Mouse (Mus musculus) heart, embryonic 16.5 days (tissue): ENCODE measurements around the gene Ptrh2. TPM values are rescaled to one million over a fixed set of nuclear protein-coding genes. Genes with fewer than 3 reads are reported as not detected.

Source experiments
- ATAC-seq: fragments of 200-750 bp; cut with Nextera tagmentation; replicated peaks from 2 replicates; pipeline ENCODE4 v1.8.0; 2017; ENCODE audit warnings: moderate number of reproducible peaks; ENCODE audit not compliant: insufficient read depth, low FRiP score; ENCODE audit errors: extremely low read depth
- H3K27ac ChIP-seq: fragments of 300-500 bp; sonication (generic); 2 replicates; pipeline ENCODE4 v1.5.1; 2014; ENCODE audit warnings: mild to moderate bottlenecking, low read length, control low read depth, moderate library complexity
- H3K27me3 ChIP-seq: fragments of 300-500 bp; sonication (generic); 2 replicates; pipeline ENCODE4 v1.6.1; 2014; ENCODE audit warnings: low read length, mixed read lengths; ENCODE audit not compliant: control insufficient read depth, insufficient read depth
- H3K36me3 ChIP-seq: fragments of 300-500 bp; sonication (generic); 2 replicates; pipeline ENCODE4 v1.6.1; 2014; ENCODE audit not compliant: control insufficient read depth, insufficient read depth
- H3K4me1 ChIP-seq: fragments of 300-500 bp; sonication (generic); 2 replicates; pipeline ENCODE4 v1.6.1; 2014; ENCODE audit warnings: low read length, mixed read lengths; ENCODE audit not compliant: control insufficient read depth, insufficient read depth
- H3K4me2 ChIP-seq: fragments of 300-500 bp; sonication (generic); 2 replicates; pipeline ENCODE4 v1.6.1; 2014; ENCODE audit warnings: low read depth, mild to moderate bottlenecking, control low read depth, low read length
- H3K4me3 ChIP-seq: fragments of 300-500 bp; sonication (generic); 2 replicates; pipeline ENCODE4 v1.5.1; 2014; ENCODE audit warnings: mild to moderate bottlenecking, control low read depth, low read length
- H3K9ac ChIP-seq: fragments of 300-500 bp; sonication (generic); 2 replicates; pipeline ENCODE4 v1.6.1; 2014; ENCODE audit warnings: low read length, control low read depth
- H3K9me3 ChIP-seq: fragments of 300-500 bp; sonication (generic); replicated peaks from 2 replicates; pipeline ENCODE4 v1.6.1; 2016; ENCODE audit warnings: low read length; ENCODE audit not compliant: control insufficient read depth
- WGBS: fragments of 180-500 bp; shearing (Covaris S2); extraction: QIAGEN DNeasy Blood & Tissue Kit; methylation state at CpG from one replicate; pipeline ENCODE4 v1.1.7; 2014; 5-methylcytosine and 5-hydroxymethylcytosine counted together
- polyA plus RNA-seq: library from polyadenylated mRNA; unstranded; fragments of >200 nt; fragmentation: Nextera tagmentation; extraction: Ambion mirVana; gene quantifications from 2 replicates; pipeline ENCODE4 v1.2.1, GENCODE M21; 2015

The Ptrh2 gene
- 19.2 and 19.8 TPM in 2 replicates for polyA plus RNA-seq

- Histone ChIP-seq H3K9ac (peak within 1 kb of the TSS; percentile 86), H3K4me1 (peaks cover 27% of the 10 kb centered on the region), H3K4me2 (peak within 1 kb of the TSS; percentile 88), H3K36me3 (peaks cover 2% of the 10 kb centered on the region; the same call in 1 of the 2 replicates), H3K9me3 (no peaks in the 10 kb centered on the region), H3K4me3 (peak within 1 kb of the TSS; percentile 84), H3K27me3 (no peaks in the 10 kb centered on the region), H3K27ac (peak within 1 kb of the TSS; percentile 89)
- under 1% methylated on average over 56 of the region's 56 CpGs for WGBS
- peak; percentile 90 for ATAC-seq
Observed at GRCm38 (mm10) chr11:86683395-86684125, at the start of gene Ptrh2, which contains the start of gene Vmp1. Ptrh2 (plus strand) TSS chr11:86683985. Vmp1 (minus strand) TSS chr11:86683836.

- Histone ChIP-seq H3K27ac (no peak overlapping the region), H3K27me3 (no peaks in the 10 kb centered on the region), H3K9me3 (no peaks in the 10 kb centered on the region), H3K4me1 (no peaks in the 10 kb centered on the region), H3K4me3 (no peak overlapping the region), H3K4me2 (no peak overlapping the region), H3K9ac (no peak overlapping the region), H3K36me3 (peaks cover 3% of the 10 kb centered on the region; the same call in 1 of the 2 replicates)
- WGBS, result 83% methylated on average over 6 of the region's 6 CpGs
- no peak for ATAC-seq
Observed at GRCm38 (mm10) chr11:86634396-86634795, 49.4 kb upstream of the Ptrh2 start.

GRCm38 (mm10) chr11:86637697-86638096 is 46.1 kb upstream of the Ptrh2 start:
- H3K4me1 ChIP-seq, result 0 out of 2 replicates have a peak, but pooled peaks cover 4% of the 10 kb centered on the region
- no peak overlapping the region for H3K4me2 ChIP-seq
- no peak overlapping the region for H3K27ac ChIP-seq
- H3K27me3 ChIP-seq, result no peaks in the 10 kb centered on the region
- 55% methylated on average over 2 of the region's 2 CpGs for WGBS
- ATAC-seq, result no peak
- H3K4me3 ChIP-seq, result no peak overlapping the region
- no peaks in the 10 kb centered on the region for H3K36me3 ChIP-seq
- no peaks in the 10 kb centered on the region for H3K9me3 ChIP-seq
- no peak overlapping the region for H3K9ac ChIP-seq

- H3K9me3 ChIP-seq, result no peaks in the 10 kb centered on the region
Observed at GRCm38 (mm10) chr11:86641714-86642113, 42.1 kb upstream of the Ptrh2 start.

GRCm38 (mm10) chr11:86644553-86644952 is 39.2 kb upstream of the Ptrh2 start:
- Histone ChIP-seq H3K4me1 (0 out of 2 replicates have a peak, but pooled peaks cover 4% of the 10 kb centered on the region), H3K4me3 (no peak overlapping the region), H3K9me3 (no peaks in the 10 kb centered on the region), H3K36me3 (no peaks in the 10 kb centered on the region), H3K27ac (no peak overlapping the region), H3K9ac (no peak overlapping the region), H3K27me3 (no peaks in the 10 kb centered on the region), H3K4me2 (no peak overlapping the region)
- 88% methylated on average over 4 of the region's 4 CpGs for WGBS
- no peak for ATAC-seq

More at GRCm38 (mm10) chr11:86641714-86642113, 42.1 kb upstream of the Ptrh2 start:
- WGBS, result 66% methylated on average over 4 of the region's 4 CpGs
- ATAC-seq, result no peak
- Histone ChIP-seq H3K36me3 (no peaks in the 10 kb centered on the region), H3K27me3 (no peaks in the 10 kb centered on the region), H3K4me3 (no peak overlapping the region), H3K27ac (peak overlapping the region; percentile 61), H3K9ac (no peak overlapping the region), H3K4me1 (0 out of 2 replicates have a peak, but pooled peaks cover 4% of the 10 kb centered on the region), H3K4me2 (no peak overlapping the region)

GRCm38 (mm10) chr11:86646136-86646834 is 37.5 kb upstream of the Ptrh2 start:
- WGBS, result 32% methylated on average over 7 of the region's 7 CpGs

GRCm38 (mm10) chr11:86646885-86647459 is 36.8 kb upstream of the Ptrh2 start:
- H3K9me3 ChIP-seq, result no peaks in the 10 kb centered on the region
- peak overlapping the region; percentile 22; the same call in 1 of the 2 replicates for H3K4me2 ChIP-seq
- no peak overlapping the region for H3K4me3 ChIP-seq
- peaks cover 6% of the 10 kb centered on the region for H3K4me1 ChIP-seq
- no peak overlapping the region for H3K9ac ChIP-seq
- no peaks in the 10 kb centered on the region for H3K36me3 ChIP-seq
- ATAC-seq, result no peak
- peak overlapping the region; percentile 49 for H3K27ac ChIP-seq
- H3K27me3 ChIP-seq, result no peaks in the 10 kb centered on the region
- WGBS, result 65% methylated on average over 3 of the region's 3 CpGs

More at GRCm38 (mm10) chr11:86646136-86646834, 37.5 kb upstream of the Ptrh2 start:
- no peak overlapping the region for H3K4me3 ChIP-seq
- no peaks in the 10 kb centered on the region for H3K36me3 ChIP-seq
- no peaks in the 10 kb centered on the region for H3K27me3 ChIP-seq
- no peaks in the 10 kb centered on the region for H3K9me3 ChIP-seq
- H3K4me1 ChIP-seq, result peaks cover 8% of the 10 kb centered on the region
- H3K27ac ChIP-seq, result peak overlapping the region; percentile 49
- ATAC-seq, result peak; percentile 91
- H3K4me2 ChIP-seq, result peak overlapping the region; percentile 22; the same call in 1 of the 2 replicates
- no peak overlapping the region for H3K9ac ChIP-seq

GRCm38 (mm10) chr11:86647706-86648447 is 35.9 kb upstream of the Ptrh2 start:
- H3K36me3 ChIP-seq, result no peaks in the 10 kb centered on the region
- 87% methylated on average over 15 of the region's 15 CpGs for WGBS
- no peaks in the 10 kb centered on the region for H3K27me3 ChIP-seq
- H3K9ac ChIP-seq, result no peak overlapping the region
- H3K27ac ChIP-seq, result no peak overlapping the region
- H3K4me3 ChIP-seq, result no peak overlapping the region
- H3K4me1 ChIP-seq, result peaks cover 5% of the 10 kb centered on the region
- H3K9me3 ChIP-seq, result no peaks in the 10 kb centered on the region
- no peak for ATAC-seq
- H3K4me2 ChIP-seq, result no peak overlapping the region
